Mouse (Mus musculus) embryonic fibroblast, embryonic 13.5 days (primary cell): Measurements from ENCODE around the gene Vezf1.
A peak's percentile ranks its signal among the peaks of the same experiment; 100 is the strongest.

ENCODE experiments used
- CTCF ChIP-seq: IDR thresholded peaks from 2 replicates; pipeline ENCODE4 v1.5.1; 2011; ENCODE audit warnings: mild to moderate bottlenecking, control low read depth, low read length, moderate library complexity, borderline replicate concordance; ENCODE audit not compliant: insufficient read depth
- POLR2A ChIP-seq: IDR thresholded peaks from 2 replicates; pipeline ENCODE4 v1.6.1; 2011; ENCODE audit warnings: low read depth, mild to moderate bottlenecking, control low read depth, low read length, moderate library complexity

GRCm38 (mm10) chr11:88067586-88068410 is at the start of gene Vezf1:
- TF ChIP-seq CTCF (no peak), POLR2A (peak; percentile 82)
